Mouse (Mus musculus) midbrain, embryonic 11.5 days (tissue): ENCODE measurements around the gene Gm20737. TPM values are rescaled to one million over a fixed set of nuclear protein-coding genes. Genes with fewer than 3 reads are reported as not detected.
"Not testable (repeated sequence)": the region's sequence is repeated elsewhere in the genome, so short reads cannot be mapped to it uniquely, and the experiment has no call there.

ENCODE experiments used
- ATAC-seq: fragments of 200-750 bp; cut with Nextera tagmentation; 2 replicates; pipeline ENCODE4 v1.8.0; 2017; ENCODE audit warnings: moderate TSS enrichment, moderate library complexity; ENCODE audit not compliant: low FRiP score
- DNase-seq: peaks from one replicate; pipeline ENCODE4 v3.0.0; 2015; ENCODE audit warnings: low spot score; ENCODE audit errors: missing footprints
- H3K27ac ChIP-seq: fragments of 300-500 bp; sonication (generic); 2 replicates; pipeline ENCODE4 v1.5.1; 2014; ENCODE audit warnings: low read depth, low read length
- H3K27me3 ChIP-seq: fragments of 300-500 bp; sonication (generic); 2 replicates; pipeline ENCODE4 v1.6.1; 2014; ENCODE audit warnings: mild to moderate bottlenecking, low read length, moderate library complexity, mixed read lengths; ENCODE audit not compliant: control insufficient read depth, insufficient read depth
- H3K36me3 ChIP-seq: fragments of 300-500 bp; sonication (generic); 2 replicates; pipeline ENCODE4 v1.6.1; 2014; ENCODE audit warnings: mild to moderate bottlenecking, low read length, moderate library complexity, mixed read lengths; ENCODE audit not compliant: control insufficient read depth, insufficient read depth
- H3K4me1 ChIP-seq: fragments of 300-500 bp; sonication (generic); 2 replicates; pipeline ENCODE4 v1.6.1; 2014; ENCODE audit warnings: low read length; ENCODE audit not compliant: control insufficient read depth, insufficient read depth
- H3K4me2 ChIP-seq: fragments of 300-500 bp; sonication (generic); 2 replicates; pipeline ENCODE4 v1.6.1; 2014; ENCODE audit warnings: mild to moderate bottlenecking, moderate library complexity
- H3K4me3 ChIP-seq: fragments of 300-500 bp; sonication (generic); 2 replicates; pipeline ENCODE4 v1.5.1; 2014; ENCODE audit warnings: low read depth, low read length
- H3K9ac ChIP-seq: fragments of 300-500 bp; sonication (generic); 2 replicates; pipeline ENCODE4 v1.6.1; 2014; ENCODE audit warnings: low read length
- H3K9me3 ChIP-seq: fragments of 300-500 bp; sonication (generic); 2 replicates; pipeline ENCODE4 v1.6.1; 2016; ENCODE audit warnings: low read length; ENCODE audit not compliant: control insufficient read depth
- WGBS: fragments of 180-500 bp; shearing (Covaris S2); extraction: QIAGEN DNeasy Blood & Tissue Kit; methylation state at CpG from one replicate; pipeline ENCODE4 v1.1.7; 2014; 5-methylcytosine and 5-hydroxymethylcytosine counted together
- polyA plus RNA-seq: library from polyadenylated mRNA; unstranded; fragments of >200 nt; fragmentation: Nextera tagmentation; extraction: Ambion mirVana; gene quantifications from 2 replicates; pipeline ENCODE4 v1.2.1, GENCODE M21; 2014

The Gm20737 gene
- polyA plus RNA-seq, result not detected in 2 replicates

DNA sequence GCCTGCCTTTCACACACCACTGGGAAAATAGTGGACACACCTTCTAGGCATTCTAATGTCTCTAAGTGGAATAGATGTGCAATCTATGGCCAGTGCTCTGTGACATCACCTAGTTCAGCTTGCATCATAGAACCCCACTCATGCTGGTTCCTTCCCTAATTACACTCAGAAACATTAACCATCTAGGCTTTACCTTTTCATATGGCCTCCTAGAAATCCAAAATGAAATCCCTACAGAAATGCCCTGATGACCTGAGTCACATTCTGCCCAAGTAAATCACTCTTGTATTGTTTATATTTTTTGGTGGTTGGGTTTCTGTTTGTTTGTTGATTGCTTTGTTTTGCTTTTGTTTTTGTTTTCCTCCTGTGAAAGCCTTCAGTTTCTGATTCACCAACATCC lies at the start of gene Gm20737:
Gene Gm20737, minus strand, starts transcription at position 101 of the 400 bp plus-strand sequence.
- H3K4me2 ChIP-seq, H3K27ac ChIP-seq, ATAC-seq, DNase-seq, H3K9ac ChIP-seq, H3K4me3 ChIP-seq, H3K9me3 ChIP-seq, H3K27me3 ChIP-seq, H3K4me1 ChIP-seq, H3K36me3 ChIP-seq: not testable (repeated sequence)

DNA sequence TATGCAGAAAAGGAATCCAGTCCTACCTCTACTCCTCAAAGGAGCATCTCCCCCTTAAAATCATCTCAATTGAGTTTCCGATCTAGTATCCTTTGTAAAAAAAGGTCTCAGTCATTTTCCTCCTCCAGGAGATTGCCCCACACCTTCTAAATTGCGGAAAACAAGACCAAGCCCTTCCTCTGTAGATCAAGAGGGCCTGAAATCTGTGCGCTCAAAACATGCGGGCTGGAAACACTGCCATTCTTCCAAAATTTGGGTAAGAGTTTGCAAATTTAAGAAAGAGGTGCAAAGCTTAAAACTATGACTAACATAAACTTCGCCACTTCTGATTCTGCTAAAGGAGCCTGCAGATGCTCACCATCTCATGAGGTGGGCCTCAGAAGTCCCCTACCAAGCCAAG lies 17.3 kb upstream of the Gm20737 start, which contains the start of gene Gm21775:
Gene Gm21775, plus strand, starts transcription at position 301 of the 400 bp plus-strand sequence.
- not testable (repeated sequence) for DNase-seq, H3K9ac ChIP-seq, H3K27me3 ChIP-seq, H3K4me1 ChIP-seq, H3K4me3 ChIP-seq, ATAC-seq, H3K36me3 ChIP-seq, H3K4me2 ChIP-seq, H3K27ac ChIP-seq, H3K9me3 ChIP-seq
- whole genome bisulfite sequencing, result 82% methylated on average over 1 of the region's 5 CpGs

Other genes starting within 250 kb of the Gm20737 start
- gene Gm20834, start 211.5 kb downstream of the Gm20737 start, polyA plus RNA-seq, result not detected in 2 replicates
- not detected in 2 replicates for gene Gm28510, start 123.3 kb downstream of the Gm20737 start, polyA plus RNA-seq
- not detected in 2 replicates for gene Gm21775, start 17.4 kb upstream of the Gm20737 start, polyA plus RNA-seq
- gene Gm21900, start 80.3 kb upstream of the Gm20737 start, polyA plus RNA-seq, result not detected in 2 replicates
- not detected in 2 replicates for gene Gm20777, start 216.4 kb upstream of the Gm20737 start, polyA plus RNA-seq